Mouse (Mus musculus): ENCODE measurements around the gene Nkx1-1.

The Nkx1-1 gene

GRCm38 (mm10) chr5:33433201-33434138, at the start of gene Nkx1-1:
Gene Nkx1-1, minus strand, starts transcription at chr5:33433976.
- DNase-seq = no peak

- no peak for DNase-seq
These were observed 47.5 kb upstream of the Nkx1-1 start for GRCm38 (mm10) chr5:33481318-33481685.

- no peak for DNase-seq
These were observed 47.0 kb upstream of the Nkx1-1 start for GRCm38 (mm10) chr5:33480582-33481317.

- no peak for DNase-seq
These were observed 31.7 kb upstream of the Nkx1-1 start for GRCm38 (mm10) chr5:33465464-33465863.

DNA sequence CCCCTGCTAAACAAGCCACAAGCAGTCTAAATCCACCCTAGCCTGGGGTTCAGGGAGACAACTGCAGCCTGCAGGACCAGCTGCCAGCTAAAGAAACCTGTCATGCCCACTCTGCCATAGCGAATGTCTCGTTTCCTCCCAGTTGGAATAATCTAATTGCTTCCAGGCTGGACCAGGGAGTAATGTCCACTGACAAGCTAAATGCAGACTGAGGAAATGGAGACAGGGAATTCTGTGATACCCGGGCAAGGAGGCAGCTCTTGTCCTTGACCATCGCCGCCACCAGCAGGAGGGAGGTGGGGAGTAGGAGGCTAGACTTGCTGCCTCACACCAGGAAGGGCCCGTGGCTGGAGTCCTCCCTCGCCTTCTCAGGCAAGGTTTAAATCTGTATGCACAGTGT, 30.6 kb upstream of the Nkx1-1 start:
- no peak for DNase-seq

DNA sequence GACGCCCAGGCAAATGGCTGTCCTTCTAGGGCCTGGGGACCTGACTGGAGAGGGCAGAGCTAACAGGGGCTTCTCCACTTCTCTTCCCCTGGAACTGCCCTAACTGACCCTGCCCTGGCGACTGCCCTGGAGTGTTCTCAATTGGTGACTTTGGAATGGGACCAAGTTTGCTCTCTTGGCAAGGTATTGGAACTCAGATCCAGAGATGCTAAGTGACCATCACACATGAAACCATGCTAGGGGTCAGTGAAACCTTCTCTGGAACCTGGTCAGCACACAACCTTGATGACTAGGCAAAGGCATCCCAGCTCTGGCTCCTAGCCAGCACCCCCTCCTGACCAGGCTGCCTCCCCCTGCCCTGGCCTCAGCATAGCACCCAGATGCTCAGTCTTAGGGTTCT, 25.3 kb upstream of the Nkx1-1 start:
- no peak for DNase-seq

DNA sequence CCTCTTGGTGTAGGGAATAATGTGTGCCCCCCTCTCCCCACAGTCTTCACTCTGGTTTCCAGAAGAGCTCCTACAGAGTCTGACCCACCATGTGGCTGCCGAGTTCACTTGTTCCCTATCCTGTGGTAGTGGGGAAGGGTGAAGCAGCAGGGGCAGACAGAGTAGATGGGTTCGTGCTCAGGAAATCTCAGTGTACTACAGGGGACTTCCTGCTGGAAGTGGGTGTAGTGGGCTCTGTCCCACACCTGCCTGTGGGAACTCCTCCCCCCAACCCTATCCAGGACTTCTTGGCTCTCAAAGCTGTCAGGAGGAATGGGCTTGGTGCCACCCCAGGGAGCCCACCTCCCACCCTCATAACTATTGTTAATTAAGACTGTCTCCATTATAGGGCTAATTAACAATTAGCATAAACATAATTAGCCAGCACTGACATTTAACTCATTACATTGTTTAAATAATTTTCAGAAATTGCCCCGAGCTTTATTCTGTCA, 24.4 kb upstream of the Nkx1-1 start:
- no peak for DNase-seq

DNA sequence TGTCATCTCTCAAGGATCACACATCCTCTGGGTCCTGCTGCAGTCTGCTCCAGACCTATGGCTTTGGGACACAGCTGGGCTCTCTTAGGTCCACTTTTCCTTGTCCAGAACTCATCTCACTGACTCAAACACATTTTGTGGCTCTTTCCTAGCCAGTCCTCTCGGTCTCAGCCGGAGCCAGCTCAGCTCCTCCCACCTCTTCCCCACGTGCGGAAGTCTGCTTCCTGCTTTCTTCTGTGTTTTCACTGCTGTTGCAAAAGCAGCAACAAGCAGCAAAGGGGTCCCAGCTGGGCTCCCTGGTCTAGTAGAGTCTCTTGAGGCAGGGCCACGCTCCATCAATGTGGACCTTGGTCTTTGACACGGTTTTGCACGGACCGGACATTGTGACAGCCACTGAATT, 22.0 kb upstream of the Nkx1-1 start:
- no peak for DNase-seq

DNA sequence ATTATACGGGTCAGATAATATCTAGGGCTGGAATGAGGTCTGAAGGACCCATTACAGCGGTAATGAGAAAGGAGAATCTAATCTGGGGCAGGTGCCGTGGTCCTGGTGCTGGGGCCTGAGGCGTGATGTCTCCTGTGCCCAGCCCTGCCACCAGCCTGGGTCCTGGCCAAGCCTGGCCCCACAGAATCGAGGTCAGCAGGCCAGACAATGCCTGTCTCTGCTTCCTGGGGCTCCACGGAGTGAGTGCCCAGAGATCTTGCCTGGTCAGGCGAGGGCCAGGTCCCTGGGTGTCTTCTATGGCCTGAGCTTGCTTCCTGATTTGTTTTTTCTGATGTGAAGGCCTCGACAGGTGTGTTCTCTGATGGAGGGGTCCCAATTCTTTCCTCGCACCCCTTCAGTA, 10.0 kb upstream of the Nkx1-1 start:
- DNase-seq = no peak

DNA sequence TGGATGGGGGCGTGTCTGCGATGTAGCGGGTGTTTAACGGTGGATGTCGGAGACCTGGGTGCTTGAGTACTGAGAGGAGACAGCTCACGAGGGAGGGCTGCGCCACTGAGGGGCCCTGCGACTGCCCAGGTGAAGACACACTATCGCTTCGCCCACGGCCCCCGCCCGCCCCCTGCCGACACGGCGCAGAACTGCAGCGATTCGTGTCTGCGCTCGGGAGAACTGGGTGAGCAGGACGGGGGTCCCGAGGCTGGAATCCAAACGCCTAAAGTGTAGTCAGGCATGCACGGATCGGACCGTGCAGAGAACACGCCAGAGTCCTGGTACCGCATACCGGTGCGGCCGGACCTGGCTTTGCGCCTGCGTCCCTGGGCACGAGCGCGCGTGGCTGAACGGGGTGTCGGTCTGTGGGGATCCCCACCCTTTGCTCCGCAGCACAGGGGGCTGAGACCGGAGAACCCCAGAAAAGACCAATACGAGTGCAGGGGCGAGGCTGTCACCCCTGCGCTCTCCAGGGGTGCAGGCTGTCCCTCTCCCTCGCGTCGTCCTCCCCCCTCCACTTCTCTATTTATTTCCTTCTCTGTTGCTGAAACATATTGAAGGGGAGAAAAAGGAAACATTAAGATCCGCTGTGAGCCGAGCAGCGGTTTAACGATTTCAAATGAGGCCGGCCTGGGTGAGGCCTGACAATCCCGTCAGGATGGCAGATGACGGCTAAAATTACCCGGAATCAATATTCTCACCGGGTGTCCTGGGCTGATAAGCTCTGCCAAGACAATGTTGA, 9.3 kb upstream of the Nkx1-1 start:
- DNase-seq = peak; percentile 75

- DNase-seq = peak; percentile 88
These were observed 4.4 kb upstream of the Nkx1-1 start for GRCm38 (mm10) chr5:33438214-33438613.

DNA sequence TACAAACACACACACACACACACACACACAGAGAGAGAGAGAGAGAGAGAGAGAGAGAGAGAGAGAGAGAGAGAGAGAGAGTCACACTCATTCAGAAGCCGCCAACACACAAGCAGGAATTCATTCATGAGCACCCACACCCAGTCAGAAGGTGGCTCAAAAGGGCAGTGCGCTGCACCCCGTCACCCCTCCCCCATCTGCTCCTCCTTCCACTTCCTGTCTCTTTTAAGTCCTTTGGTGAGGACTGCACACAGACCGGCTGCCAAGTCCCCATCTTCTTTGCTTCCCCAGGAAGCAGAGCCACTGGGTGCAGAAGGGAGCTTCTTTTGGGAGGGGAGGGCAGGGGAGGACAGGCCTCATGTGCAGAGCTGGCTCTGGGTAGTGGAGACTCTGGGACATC, 2.2 kb upstream of the Nkx1-1 start:
- peak; percentile 41 for DNase-seq

DNA sequence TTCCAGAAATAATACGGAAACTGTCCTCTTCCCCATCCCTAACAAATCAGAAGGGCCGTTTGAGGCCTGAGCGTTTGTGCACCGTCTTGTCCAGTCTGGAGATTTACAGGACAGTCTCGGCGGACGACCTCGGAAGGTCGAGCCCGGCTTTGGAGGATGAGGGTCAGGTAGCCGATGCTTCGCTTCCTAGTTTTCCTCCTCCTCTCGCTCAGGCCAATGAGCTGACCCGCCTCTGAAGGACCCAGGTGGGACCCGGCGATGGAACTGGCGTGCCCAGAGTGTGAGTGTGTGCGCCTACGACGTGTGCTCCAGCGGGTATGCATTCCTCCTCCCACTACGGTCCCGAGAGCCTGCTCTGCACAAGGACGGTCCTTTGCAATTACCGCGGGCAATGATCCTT, 1.4 kb upstream of the Nkx1-1 start:
- DNase-seq = no peak

GRCm38 (mm10) chr5:33434141-33434780, 485 bp upstream of the Nkx1-1 start:
- no peak for DNase-seq

- DNase-seq = no peak
These were observed 1.5 kb downstream of the Nkx1-1 start for GRCm38 (mm10) chr5:33432057-33432935.

GRCm38 (mm10) chr5:33431173-33432005, 2.4 kb downstream of the Nkx1-1 start:
- no peak for DNase-seq

- no peak for DNase-seq
These were observed 3.1 kb downstream of the Nkx1-1 start for GRCm38 (mm10) chr5:33430511-33431172.

- no peak for DNase-seq
These were observed 3.7 kb downstream of the Nkx1-1 start for GRCm38 (mm10) chr5:33430106-33430505.

GRCm38 (mm10) chr5:33427461-33427860, 6.3 kb downstream of the Nkx1-1 start:
- DNase-seq = no peak

DNA sequence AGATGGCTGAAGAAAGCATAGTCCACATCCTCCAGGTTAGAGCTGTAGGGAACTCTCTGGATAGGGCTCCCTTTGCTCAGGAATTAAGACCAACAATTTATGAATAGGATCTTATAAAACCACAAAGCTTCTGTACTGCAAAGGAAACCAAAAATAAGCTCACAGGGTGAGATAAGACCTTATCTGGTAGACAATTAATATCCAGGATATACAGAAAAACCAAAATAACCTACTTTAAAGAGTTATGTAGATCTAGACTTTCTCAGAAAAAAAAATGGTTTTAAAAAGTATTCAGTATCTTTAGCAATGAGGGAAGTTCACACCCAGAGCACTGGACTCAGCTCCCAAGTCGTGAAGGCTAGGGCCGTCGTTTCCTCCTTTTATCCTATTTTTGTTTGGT, 13.5 kb downstream of the Nkx1-1 start:
- DNase-seq = no peak

Data from thymus, postnatal 14 days (tissue).